Mouse (Mus musculus): ENCODE data around the gene Arl5c. TPM values are rescaled to one million over a fixed set of nuclear protein-coding genes. Genes with fewer than 3 reads are reported as not detected.
A peak's percentile ranks its signal among the peaks of the same experiment; 100 is the strongest.

Gene Arl5c
- polyA plus RNA-seq, 1 experiment from 2014 or later = 9.9 TPM

DNA sequence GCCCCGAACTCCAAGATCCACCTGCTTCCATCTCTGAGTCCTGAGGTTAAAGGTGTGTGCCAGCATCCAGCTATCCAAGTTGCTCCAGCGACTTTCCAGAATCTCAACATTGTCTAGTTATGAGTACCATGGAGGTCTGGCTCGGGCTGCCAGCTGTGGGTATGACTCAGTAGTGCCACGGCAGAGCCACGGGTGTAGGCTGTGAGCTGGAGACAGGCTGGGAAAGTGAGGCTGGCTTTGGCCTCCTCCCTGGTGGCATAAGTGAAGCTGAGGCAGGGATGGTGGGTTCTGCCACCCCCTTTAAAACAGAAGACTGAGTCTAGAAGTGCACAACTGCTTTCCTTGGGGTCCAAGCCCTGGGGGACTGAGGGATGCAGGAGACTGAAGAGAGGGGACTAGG is 38.1 kb upstream of the Arl5c start:
- Histone ChIP-seq H3K4me2 (ENCODE audit: low read depth, severe bottlenecking) (no peak overlapping the region), H3K9ac (ENCODE audit: low read length) (no peak overlapping the region), H3K27me3 (ENCODE audit: control insufficient read depth, insufficient read depth, low read length) (peaks cover 16% of the 10 kb centered on the region), H3K27ac (replicated peaks; ENCODE audit: low read depth, low read length) (no peak overlapping the region), H3K4me3 (ENCODE audit: low read depth, low read length) (no peak overlapping the region), H3K4me1 (ENCODE audit: control insufficient read depth, insufficient read depth, low read length) (peaks cover 6% of the 10 kb centered on the region), H3K9me3 (ENCODE audit: control insufficient read depth, low read length) (no peaks in the 10 kb centered on the region), H3K36me3 (ENCODE audit: control insufficient read depth, insufficient read depth, low read length) (peaks cover 13% of the 10 kb centered on the region)
- ATAC-seq (ENCODE audit: insufficient number of reproducible peaks, low FRiP score, low TSS enrichment, low read depth) (no peak), DNase-seq (ENCODE audit: low spot score) (no peak)
- 77% methylated on average over 5 of the region's 5 CpGs for WGBS

DNA sequence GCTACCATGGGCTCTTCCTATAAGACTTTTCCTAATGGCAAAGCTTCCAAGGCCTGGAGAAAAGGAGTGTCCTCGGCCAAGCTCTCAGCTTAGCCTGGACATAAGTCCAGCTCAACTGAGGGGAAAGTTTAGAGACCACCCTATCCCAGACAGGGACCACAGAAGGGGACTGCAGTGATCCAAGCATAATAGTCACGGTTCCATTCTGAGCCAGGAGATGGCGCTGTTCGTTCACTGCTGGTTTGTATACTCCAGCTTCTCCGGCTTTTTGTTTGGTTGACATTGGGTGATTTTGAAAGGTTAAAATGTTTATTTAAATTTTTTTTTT is 35.4 kb upstream of the Arl5c start:
- Histone ChIP-seq H3K36me3 (ENCODE audit: control insufficient read depth, insufficient read depth, low read length) (peaks cover 16% of the 10 kb centered on the region), H3K27me3 (ENCODE audit: control insufficient read depth, insufficient read depth, low read length) (0 out of 2 replicates have a peak, but pooled peaks cover 3% of the 10 kb centered on the region), H3K4me3 (ENCODE audit: low read depth, low read length) (no peak overlapping the region), H3K4me2 (ENCODE audit: low read depth, severe bottlenecking) (no peak overlapping the region), H3K27ac (replicated peaks; ENCODE audit: low read depth, low read length) (no peak overlapping the region), H3K9me3 (ENCODE audit: control insufficient read depth, low read length) (no peaks in the 10 kb centered on the region), H3K9ac (ENCODE audit: low read length) (no peak overlapping the region), H3K4me1 (ENCODE audit: control insufficient read depth, insufficient read depth, low read length) (peaks cover 10% of the 10 kb centered on the region)
- WGBS = 9% methylated on average over 5 of the region's 5 CpGs
- peak; percentile 91 for DNase-seq (ENCODE audit: low spot score)
- no peak for ATAC-seq (ENCODE audit: insufficient number of reproducible peaks, low FRiP score, low TSS enrichment, low read depth)

DNA sequence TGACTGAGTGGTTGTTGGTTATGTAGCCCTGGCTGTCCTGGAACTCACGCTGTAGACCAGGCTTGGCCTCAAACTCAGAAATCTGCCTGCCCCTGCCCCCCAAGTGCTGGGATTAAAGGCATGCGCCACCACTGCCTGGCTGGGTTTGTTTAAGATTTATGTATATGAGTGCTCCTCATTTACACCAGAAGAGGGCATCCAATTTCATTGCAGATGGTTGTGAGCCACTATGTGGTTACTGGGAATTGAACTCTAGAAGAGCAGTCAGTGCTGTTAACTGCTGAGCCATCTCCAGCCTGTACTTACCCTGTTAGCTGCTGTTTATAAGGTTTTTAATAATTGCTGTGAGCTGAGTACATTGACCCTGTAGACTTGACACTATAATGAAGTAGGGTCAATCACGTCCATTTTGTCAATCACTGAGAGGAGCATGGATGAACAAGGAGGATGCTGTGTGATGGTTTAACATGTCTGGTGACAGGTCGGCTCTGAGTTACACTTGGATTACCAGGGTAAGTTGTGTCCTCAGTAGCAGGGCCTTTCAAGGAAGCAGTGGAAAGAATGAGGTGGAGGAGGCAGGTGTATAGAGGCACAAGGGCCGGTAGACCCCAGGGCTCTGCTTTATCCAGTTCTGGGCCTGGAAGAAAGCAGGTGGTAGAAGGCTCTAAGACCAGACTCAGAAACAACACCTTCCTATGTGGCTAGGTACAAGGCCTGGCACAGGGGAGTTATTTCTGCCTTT is 34.9 kb upstream of the Arl5c start:
- H3K36me3 ChIP-seq (ENCODE audit: control insufficient read depth, insufficient read depth, low read length) = peaks cover 16% of the 10 kb centered on the region
- WGBS = 57% methylated on average over 5 of the region's 5 CpGs
- DNase-seq (ENCODE audit: low spot score) = no peak
- no peak overlapping the region for H3K4me2 ChIP-seq (ENCODE audit: low read depth, severe bottlenecking)
- H3K27ac ChIP-seq (replicated peaks; ENCODE audit: low read depth, low read length) = no peak overlapping the region
- peaks cover 13% of the 10 kb centered on the region for H3K4me1 ChIP-seq (ENCODE audit: control insufficient read depth, insufficient read depth, low read length)
- H3K27me3 ChIP-seq (ENCODE audit: control insufficient read depth, insufficient read depth, low read length) = 0 out of 2 replicates have a peak, but pooled peaks cover 3% of the 10 kb centered on the region
- no peak overlapping the region for H3K4me3 ChIP-seq (ENCODE audit: low read depth, low read length)
- H3K9ac ChIP-seq (ENCODE audit: low read length) = no peak overlapping the region
- no peaks in the 10 kb centered on the region for H3K9me3 ChIP-seq (ENCODE audit: control insufficient read depth, low read length)
- ATAC-seq (ENCODE audit: insufficient number of reproducible peaks, low FRiP score, low TSS enrichment, low read depth) = no peak

DNA sequence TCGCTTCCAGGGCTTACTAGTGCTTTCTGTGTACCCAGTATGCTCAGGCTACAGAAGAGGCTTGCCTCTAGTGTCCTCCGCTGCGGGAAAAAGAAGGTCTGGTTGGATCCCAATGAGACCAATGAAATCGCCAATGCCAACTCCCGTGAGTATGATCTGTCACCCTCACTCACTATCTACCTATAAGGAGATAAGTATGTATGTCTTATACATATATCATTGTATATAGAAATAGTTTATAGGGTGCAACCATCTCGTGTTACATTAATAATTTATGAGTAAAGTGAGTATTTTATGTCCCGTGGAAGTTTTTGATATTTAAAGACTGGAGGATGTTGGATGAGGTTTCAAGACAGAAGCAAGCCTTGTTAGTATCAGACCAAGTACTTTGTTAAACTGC is 31.8 kb upstream of the Arl5c start:
- H3K4me3 ChIP-seq (ENCODE audit: low read depth, low read length) = peak overlapping the region; percentile 100
- H3K4me1 ChIP-seq (ENCODE audit: control insufficient read depth, insufficient read depth, low read length) = peaks cover 9% of the 10 kb centered on the region
- peaks cover 16% of the 10 kb centered on the region for H3K36me3 ChIP-seq (ENCODE audit: control insufficient read depth, insufficient read depth, low read length)
- no peak overlapping the region; the same call in 1 of the 2 replicates for H3K27ac ChIP-seq (replicated peaks; ENCODE audit: low read depth, low read length)
- ATAC-seq (ENCODE audit: insufficient number of reproducible peaks, low FRiP score, low TSS enrichment, low read depth) (no peak), DNase-seq (ENCODE audit: low spot score) (no peak)
- H3K9ac ChIP-seq (ENCODE audit: low read length) = peak overlapping the region; percentile 99
- H3K9me3 ChIP-seq (ENCODE audit: control insufficient read depth, low read length) = no peaks in the 10 kb centered on the region
- H3K27me3 ChIP-seq (ENCODE audit: control insufficient read depth, insufficient read depth, low read length) = no peaks in the 10 kb centered on the region
- H3K4me2 ChIP-seq (ENCODE audit: low read depth, severe bottlenecking) = peak overlapping the region; percentile 87
- WGBS = 22% methylated on average over 7 of the region's 7 CpGs

DNA sequence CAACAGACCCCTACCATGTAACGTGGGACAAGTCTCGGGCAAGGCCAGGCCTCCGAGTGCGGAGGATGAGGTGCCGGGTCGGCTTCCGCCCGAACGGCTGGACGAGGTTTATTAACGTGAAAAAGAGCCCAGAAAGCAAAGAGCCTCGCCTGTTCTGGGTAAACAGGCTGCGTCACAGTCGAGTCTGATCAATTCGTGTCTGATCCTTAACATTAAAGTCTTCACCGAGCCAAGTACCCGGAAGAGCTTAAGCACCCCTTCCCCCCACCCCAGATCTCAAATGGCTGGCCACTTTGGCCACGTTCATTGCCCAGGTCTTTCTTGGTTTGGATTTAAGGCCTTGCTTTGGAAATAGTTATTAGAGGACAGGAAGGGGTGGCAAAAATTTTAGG is 31.3 kb upstream of the Arl5c start:
- Histone ChIP-seq H3K4me1 (ENCODE audit: control insufficient read depth, insufficient read depth, low read length) (peaks cover 9% of the 10 kb centered on the region), H3K36me3 (ENCODE audit: control insufficient read depth, insufficient read depth, low read length) (peaks cover 16% of the 10 kb centered on the region), H3K9ac (ENCODE audit: low read length) (peak overlapping the region; percentile 99), H3K4me2 (ENCODE audit: low read depth, severe bottlenecking) (peak overlapping the region; percentile 87), H3K27me3 (ENCODE audit: control insufficient read depth, insufficient read depth, low read length) (no peaks in the 10 kb centered on the region), H3K9me3 (ENCODE audit: control insufficient read depth, low read length) (no peaks in the 10 kb centered on the region), H3K4me3 (ENCODE audit: low read depth, low read length) (peak overlapping the region; percentile 100), H3K27ac (replicated peaks; ENCODE audit: low read depth, low read length) (peak overlapping the region; percentile 75)
- no peak for DNase-seq (ENCODE audit: low spot score)
- under 1% methylated on average over 18 of the region's 18 CpGs for WGBS
- no peak for ATAC-seq (ENCODE audit: insufficient number of reproducible peaks, low FRiP score, low TSS enrichment, low read depth)

DNA sequence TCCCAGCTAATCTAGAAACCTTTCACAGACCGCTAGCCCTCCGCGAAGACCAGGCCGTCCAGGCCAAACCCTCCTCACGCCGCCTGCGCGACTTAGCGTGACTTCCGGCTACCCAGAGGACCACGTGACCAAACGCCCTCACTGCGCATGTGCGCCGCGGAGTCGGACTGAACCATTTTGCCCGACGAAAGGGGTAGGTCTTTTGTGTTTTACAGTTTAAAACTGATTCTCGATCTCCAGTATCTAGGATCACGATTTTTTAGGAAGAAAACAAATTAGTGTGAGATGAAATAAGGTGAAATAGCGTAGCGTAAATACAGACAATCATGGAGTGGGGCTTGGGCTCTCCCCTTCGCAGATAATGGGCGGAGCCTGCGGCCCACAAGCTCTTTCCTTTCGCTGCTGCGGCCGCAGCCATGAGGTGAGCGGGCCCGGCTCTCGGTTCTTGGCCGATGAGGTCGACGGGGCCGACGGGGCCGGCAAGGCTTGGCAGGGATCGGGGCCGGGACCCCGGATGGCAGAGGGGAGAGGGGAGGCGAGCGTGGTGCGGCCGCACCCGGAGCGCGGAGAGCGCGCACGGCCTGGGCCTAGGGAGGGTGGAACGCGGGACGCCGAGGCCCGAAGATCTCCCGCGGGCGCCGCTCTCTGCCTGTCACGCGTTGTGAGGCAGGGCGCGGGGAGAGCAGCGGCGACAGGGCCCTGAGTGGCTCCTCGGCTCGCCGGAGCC is 30.8 kb upstream of the Arl5c start, which contains the start of gene Rpl19:
TSS of gene Rpl19 (plus strand) at position 141 of the 727 bp plus-strand sequence.
- peak within 1 kb of the TSS; percentile 87 for H3K4me2 ChIP-seq (ENCODE audit: low read depth, severe bottlenecking)
- peaks cover 16% of the 10 kb centered on the region for H3K36me3 ChIP-seq (ENCODE audit: control insufficient read depth, insufficient read depth, low read length)
- under 1% methylated on average over 69 of the region's 69 CpGs for WGBS
- peak within 1 kb of the TSS; percentile 100 for H3K4me3 ChIP-seq (ENCODE audit: low read depth, low read length)
- H3K27ac ChIP-seq (replicated peaks; ENCODE audit: low read depth, low read length) = peak within 1 kb of the TSS; percentile 75
- ATAC-seq (ENCODE audit: insufficient number of reproducible peaks, low FRiP score, low TSS enrichment, low read depth) (peak; percentile 42; the same call in 1 of the 2 replicates), DNase-seq (ENCODE audit: low spot score) (peak; percentile 94)
- no peaks in the 10 kb centered on the region for H3K27me3 ChIP-seq (ENCODE audit: control insufficient read depth, insufficient read depth, low read length)
- H3K4me1 ChIP-seq (ENCODE audit: control insufficient read depth, insufficient read depth, low read length) = peaks cover 9% of the 10 kb centered on the region
- H3K9me3 ChIP-seq (ENCODE audit: control insufficient read depth, low read length) = no peaks in the 10 kb centered on the region
- H3K9ac ChIP-seq (ENCODE audit: low read length) = peak within 1 kb of the TSS; percentile 99

DNA sequence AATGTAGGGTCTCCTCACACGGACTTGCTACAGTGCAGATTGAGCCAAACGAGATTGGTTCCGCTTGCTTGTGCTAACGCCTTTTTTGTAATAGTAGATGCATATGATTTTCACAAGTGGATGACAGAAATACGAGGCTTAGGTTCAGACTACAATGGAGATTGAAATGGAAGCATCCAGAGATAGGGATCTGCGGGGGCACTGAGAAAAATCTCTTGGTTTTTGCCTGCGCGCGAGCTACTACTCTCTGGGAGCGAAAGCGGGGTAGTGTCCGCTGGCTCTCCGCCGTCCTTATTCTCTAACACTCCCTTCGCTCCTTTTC is 30.2 kb upstream of the Arl5c start:
- H3K4me1 ChIP-seq (ENCODE audit: control insufficient read depth, insufficient read depth, low read length) = peaks cover 13% of the 10 kb centered on the region
- 6% methylated on average over 15 of the region's 15 CpGs for WGBS
- no peaks in the 10 kb centered on the region for H3K27me3 ChIP-seq (ENCODE audit: control insufficient read depth, insufficient read depth, low read length)
- peak overlapping the region; percentile 87 for H3K4me2 ChIP-seq (ENCODE audit: low read depth, severe bottlenecking)
- peak overlapping the region; percentile 99 for H3K9ac ChIP-seq (ENCODE audit: low read length)
- H3K4me3 ChIP-seq (ENCODE audit: low read depth, low read length) = peak overlapping the region; percentile 100
- peaks cover 16% of the 10 kb centered on the region for H3K36me3 ChIP-seq (ENCODE audit: control insufficient read depth, insufficient read depth, low read length)
- ATAC-seq (ENCODE audit: insufficient number of reproducible peaks, low FRiP score, low TSS enrichment, low read depth) (no peak), DNase-seq (ENCODE audit: low spot score) (no peak)
- peak overlapping the region; percentile 75 for H3K27ac ChIP-seq (replicated peaks; ENCODE audit: low read depth, low read length)
- no peaks in the 10 kb centered on the region for H3K9me3 ChIP-seq (ENCODE audit: control insufficient read depth, low read length)

DNA sequence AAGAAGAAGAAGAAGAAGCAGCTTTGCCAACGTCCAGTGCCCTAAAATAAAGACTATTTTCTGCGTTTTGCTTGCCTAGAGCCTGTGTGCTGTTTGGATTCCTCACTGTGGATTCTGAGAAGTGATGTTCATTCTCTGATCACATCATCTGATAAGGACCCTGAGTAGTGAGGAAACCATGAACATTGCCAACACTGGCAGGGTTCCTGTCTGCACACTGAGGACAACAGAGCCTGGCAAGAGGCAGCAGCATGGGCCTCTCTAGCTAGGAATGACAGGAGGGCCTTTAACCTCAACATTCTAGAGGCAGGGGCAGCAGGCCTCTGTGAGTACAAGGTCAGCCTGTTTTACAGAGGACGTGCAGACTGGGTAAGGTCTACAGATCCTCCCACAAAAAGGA is 28.5 kb upstream of the Arl5c start:
- Histone ChIP-seq H3K4me2 (ENCODE audit: low read depth, severe bottlenecking) (no peak overlapping the region), H3K9ac (ENCODE audit: low read length) (no peak overlapping the region), H3K4me3 (ENCODE audit: low read depth, low read length) (no peak overlapping the region), H3K27ac (replicated peaks; ENCODE audit: low read depth, low read length) (no peak overlapping the region), H3K4me1 (ENCODE audit: control insufficient read depth, insufficient read depth, low read length) (peaks cover 24% of the 10 kb centered on the region), H3K9me3 (ENCODE audit: control insufficient read depth, low read length) (no peaks in the 10 kb centered on the region), H3K36me3 (ENCODE audit: control insufficient read depth, insufficient read depth, low read length) (peaks cover 8% of the 10 kb centered on the region; the same call in 1 of the 2 replicates), H3K27me3 (ENCODE audit: control insufficient read depth, insufficient read depth, low read length) (no peaks in the 10 kb centered on the region)
- no peak for ATAC-seq (ENCODE audit: insufficient number of reproducible peaks, low FRiP score, low TSS enrichment, low read depth)
- no peak for DNase-seq (ENCODE audit: low spot score)
- WGBS = 97% methylated on average over 3 of the region's 3 CpGs
